Mouse (Mus musculus): ENCODE results near the gene Hspa12a. TPM values are rescaled to one million over a fixed set of nuclear protein-coding genes. Genes with fewer than 3 reads are reported as not detected.

Hspa12a gene
- polyA plus RNA-seq, 1 experiment from 2014 or later: 5.1 TPM

- Histone ChIP-seq H3K27ac (no peak within 1 kb of the TSS), H3K9me3 (no peaks in the 10 kb centered on the region), H3K27me3 (0 out of 2 replicates have a peak, but pooled peaks cover 4% of the 10 kb centered on the region), H3K36me3 (no peaks in the 10 kb centered on the region), H3K4me3 (no peak within 1 kb of the TSS), H3K4me2 (no peak within 1 kb of the TSS), H3K4me1 (no peaks in the 10 kb centered on the region), H3K9ac (no peak within 1 kb of the TSS)
- peak; percentile 85 for ATAC-seq (ENCODE audit: borderline replicate concordance, extremely low read depth, low FRiP score, low TSS enrichment)
- 37% methylated on average over 9 of the region's 9 CpGs for WGBS
These were observed 184.0 kb downstream of the Hspa12a start, which contains the start of gene Pnliprp2 for GRCm38 (mm10) chr19:58759423-58759822. Gene Pnliprp2, plus strand, starts transcription at chr19:58759719.

DNA sequence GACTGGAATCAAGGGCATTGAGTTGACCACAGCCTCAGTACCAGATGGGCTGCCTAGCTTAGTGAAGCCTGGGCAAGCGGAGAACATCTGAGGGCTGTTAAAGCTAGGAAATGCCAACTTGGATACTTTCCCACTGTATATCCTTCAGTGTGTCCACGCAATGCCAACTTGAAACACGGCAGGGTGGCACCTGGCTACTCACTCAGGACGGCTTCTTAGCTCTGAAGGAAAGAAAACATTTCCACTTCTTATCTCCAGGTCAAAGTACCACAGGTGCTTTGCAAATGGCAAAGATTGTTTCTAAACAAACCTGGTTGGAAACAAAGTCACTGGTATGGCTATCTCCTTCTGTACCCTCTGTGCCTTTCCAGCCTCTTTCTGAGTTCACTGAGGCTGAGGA lies 184.6 kb downstream of the Hspa12a start:
- no peak overlapping the region for H3K27ac ChIP-seq
- 67% methylated on average over 4 of the region's 4 CpGs for WGBS

DNA sequence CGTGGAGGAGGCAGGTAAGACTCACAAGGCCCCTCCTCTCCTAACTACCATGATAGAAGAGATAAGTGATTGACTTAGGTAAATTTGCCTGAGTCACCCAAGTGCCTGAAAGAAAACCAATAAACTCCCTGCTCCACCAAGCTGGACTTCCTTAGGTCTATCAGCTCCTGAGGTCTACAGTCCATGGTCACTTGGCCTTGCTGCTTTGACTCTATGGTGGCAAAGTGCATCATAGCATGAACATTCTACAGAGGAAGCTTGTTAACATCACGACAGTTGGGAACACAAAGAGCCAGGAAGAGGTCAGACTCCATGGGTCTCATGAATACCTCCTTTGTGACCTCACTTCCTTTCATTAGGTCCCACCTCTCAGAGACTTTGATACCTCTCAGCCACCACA lies 191.9 kb downstream of the Hspa12a start:
- Histone ChIP-seq H3K4me1 (no peaks in the 10 kb centered on the region), H3K27ac (no peak overlapping the region), H3K27me3 (no peaks in the 10 kb centered on the region), H3K36me3 (no peaks in the 10 kb centered on the region), H3K9ac (no peak overlapping the region), H3K4me2 (no peak overlapping the region), H3K4me3 (no peak overlapping the region), H3K9me3 (no peaks in the 10 kb centered on the region)
- ATAC-seq (ENCODE audit: borderline replicate concordance, extremely low read depth, low FRiP score, low TSS enrichment): no peak
- WGBS: 56% methylated on average over 2 of the region's 2 CpGs

More for the DNA sequence above, 184.6 kb downstream of the Hspa12a start:
- H3K9ac ChIP-seq: no peak overlapping the region
- H3K4me1 ChIP-seq: no peaks in the 10 kb centered on the region
- H3K36me3 ChIP-seq: no peaks in the 10 kb centered on the region
- H3K4me2 ChIP-seq: no peak overlapping the region
- H3K27me3 ChIP-seq: 0 out of 2 replicates have a peak, but pooled peaks cover 4% of the 10 kb centered on the region
- H3K4me3 ChIP-seq: no peak overlapping the region
- no peak for ATAC-seq (ENCODE audit: borderline replicate concordance, extremely low read depth, low FRiP score, low TSS enrichment)
- no peaks in the 10 kb centered on the region for H3K9me3 ChIP-seq

- 57% methylated on average over 2 of the region's 2 CpGs for WGBS
- ATAC-seq (ENCODE audit: borderline replicate concordance, extremely low read depth, low FRiP score, low TSS enrichment): no peak
- no peaks in the 10 kb centered on the region for H3K27me3 ChIP-seq
These were observed 192.6 kb downstream of the Hspa12a start for GRCm38 (mm10) chr19:58750822-58751221.

GRCm38 (mm10) chr19:58747498-58748000 lies 195.9 kb downstream of the Hspa12a start:
- ATAC-seq (ENCODE audit: borderline replicate concordance, extremely low read depth, low FRiP score, low TSS enrichment): no peak
- Histone ChIP-seq H3K4me3 (no peak overlapping the region), H3K4me1 (no peaks in the 10 kb centered on the region), H3K36me3 (no peaks in the 10 kb centered on the region), H3K9ac (no peak overlapping the region), H3K27ac (no peak overlapping the region), H3K9me3 (no peaks in the 10 kb centered on the region), H3K27me3 (no peaks in the 10 kb centered on the region), H3K4me2 (no peak overlapping the region)
- WGBS: 75% methylated on average over 9 of the region's 9 CpGs

More at GRCm38 (mm10) chr19:58750822-58751221, 192.6 kb downstream of the Hspa12a start:
- Histone ChIP-seq H3K4me2 (no peak overlapping the region), H3K9ac (no peak overlapping the region), H3K36me3 (no peaks in the 10 kb centered on the region), H3K4me1 (no peaks in the 10 kb centered on the region), H3K4me3 (no peak overlapping the region), H3K9me3 (no peaks in the 10 kb centered on the region), H3K27ac (no peak overlapping the region)

Small RNAs within 50 kb of the gene (microRNA-seq; reads per million reads assigned to microRNA genes)
- 7.6 reads per million, percentile 26 among the genes with 10 or more reads in this experiment for gene Mir3086

Other genes with a start within 250 kb of the Hspa12a start
- gene Pnliprp1, start 214.8 kb downstream of the Hspa12a start, polyA plus RNA-seq (2015; fragmentation: Nextera tagmentation; extraction: Ambion mirVana): 0.77 and 12.2 TPM in 2 replicates
- 0.23 and 0.30 TPM in 2 replicates for gene Pnliprp2, start 183.9 kb downstream of the Hspa12a start, polyA plus RNA-seq (2015; fragmentation: Nextera tagmentation; extraction: Ambion mirVana)
- gene 1700019N19Rik, start 149.2 kb downstream of the Hspa12a start, polyA plus RNA-seq (2015; fragmentation: Nextera tagmentation; extraction: Ambion mirVana): not detected in 2 replicates
- 1.3 and 1.4 TPM in 2 replicates for gene Eno4, start 229 bp downstream of the Hspa12a start, polyA plus RNA-seq (2015; fragmentation: Nextera tagmentation; extraction: Ambion mirVana)
- gene Shtn1, start 132.4 kb upstream of the Hspa12a start, polyA plus RNA-seq (2015; fragmentation: Nextera tagmentation; extraction: Ambion mirVana): 5.4 and 5.8 TPM in 2 replicates
- gene Vax1, start 226.4 kb upstream of the Hspa12a start, polyA plus RNA-seq (2015; fragmentation: Nextera tagmentation; extraction: Ambion mirVana): not detected in 2 replicates